Mouse (Mus musculus) cerebellum, postnatal 14 days (tissue): ENCODE data around the gene Spata13.

ENCODE experiments used
- DNase-seq, 2 experiments: peaks; one replicate each; pipeline ENCODE4 v3.0.0; 2021; ENCODE audit warnings: mixed read lengths in 2 of 2

Gene Spata13

DNA sequence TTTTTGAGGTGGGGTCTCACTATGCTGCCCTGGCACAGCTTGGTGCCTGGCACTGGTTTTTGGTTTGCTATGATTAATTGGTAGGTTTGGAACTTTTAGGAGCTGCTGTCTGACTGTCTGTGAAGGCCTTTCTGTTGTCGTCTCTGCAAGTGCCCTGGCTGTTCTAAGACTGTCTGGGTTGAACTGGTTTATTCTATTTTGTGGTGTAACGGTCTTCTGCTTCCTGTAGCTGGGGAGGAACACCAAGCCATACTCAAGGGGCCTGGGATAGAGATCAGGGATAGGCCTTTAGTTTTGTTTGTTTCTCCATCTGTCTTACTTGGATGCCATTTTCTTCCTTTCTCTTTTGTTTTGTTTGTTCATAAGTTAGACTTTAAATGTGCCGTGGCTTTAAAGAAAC, 88.1 kb downstream of the Spata13 start:
- DNase-seq, result no peak

DNA sequence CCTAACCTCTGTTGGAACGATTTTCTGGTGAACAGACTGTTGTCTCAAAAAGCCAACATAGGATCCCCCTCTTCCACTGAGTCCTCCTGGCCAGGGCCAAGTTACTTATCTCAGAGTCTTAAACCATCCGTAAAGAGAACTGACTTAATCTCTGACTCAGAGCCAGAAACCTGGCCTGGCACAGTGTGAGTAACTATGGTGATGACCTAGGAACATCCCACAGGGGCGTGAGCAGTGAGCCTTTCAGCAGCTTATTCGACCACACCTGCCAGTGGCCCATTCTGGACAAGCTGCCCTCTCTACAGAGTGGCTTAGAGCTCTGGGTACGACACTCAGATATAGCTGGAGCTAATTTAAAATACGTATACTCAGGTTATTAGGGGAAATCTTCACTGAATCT, 92.3 kb downstream of the Spata13 start:
- peak; percentile 86 to 87 for DNase-seq

DNA sequence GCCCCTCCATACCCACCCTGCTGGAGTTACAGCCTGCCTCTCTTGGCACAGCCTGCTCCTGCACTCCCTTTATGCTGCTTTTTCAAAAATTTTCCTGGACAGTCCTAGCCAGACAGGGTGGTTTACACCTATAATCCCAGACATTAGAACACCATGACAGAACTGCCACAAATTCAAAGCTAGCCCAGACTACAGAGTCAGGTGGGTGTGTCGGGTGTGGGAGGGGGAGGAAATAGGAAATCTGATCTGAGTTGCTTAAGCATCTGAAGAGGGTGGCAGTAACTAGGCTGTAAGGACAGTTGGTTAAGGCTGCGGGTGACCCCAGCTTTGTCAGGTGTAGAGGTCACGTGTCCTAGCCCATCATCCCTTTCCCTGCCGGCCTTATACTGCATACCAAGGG, 93.3 kb downstream of the Spata13 start:
- DNase-seq, result no peak

DNA sequence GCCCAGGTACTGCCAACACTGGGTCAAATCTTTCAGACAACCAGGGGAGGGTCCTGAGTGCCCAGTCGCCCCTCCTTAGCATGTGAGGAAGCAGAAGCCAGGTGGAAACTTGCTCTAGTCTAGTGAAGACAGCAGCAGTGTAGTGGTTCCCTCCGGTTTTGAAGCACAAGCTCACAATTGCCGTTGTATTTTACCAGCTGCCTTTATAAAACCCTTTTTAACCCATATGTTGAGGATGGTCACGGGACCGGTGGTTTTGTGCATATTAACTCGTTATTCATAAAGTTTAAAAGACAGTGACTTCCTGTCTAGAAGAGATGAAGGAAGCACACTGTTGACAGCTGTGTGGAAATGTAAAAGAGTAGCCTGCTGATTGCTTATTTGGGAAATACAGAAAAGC, 98.3 kb downstream of the Spata13 start:
- no peak for DNase-seq

DNA sequence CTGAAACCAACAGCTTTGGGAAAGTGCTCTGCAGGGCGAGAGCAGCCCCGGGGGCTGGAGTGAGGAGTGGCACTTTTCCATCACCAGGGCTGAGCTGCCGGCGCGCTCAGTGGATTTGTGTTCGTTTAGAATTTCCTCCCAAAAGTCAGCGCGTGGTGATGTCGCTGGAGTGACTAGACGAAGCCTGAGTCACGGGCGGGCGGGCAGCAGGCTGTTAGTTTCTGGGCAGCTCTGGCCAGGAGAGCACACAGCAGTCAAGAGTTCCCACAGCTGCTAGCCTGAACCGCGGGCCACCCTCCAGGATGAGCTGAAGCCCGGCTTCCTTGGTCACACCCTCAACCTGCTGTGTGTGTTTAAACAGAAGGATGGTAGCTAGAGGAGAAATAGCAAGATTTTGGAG, 99.0 kb downstream of the Spata13 start:
- DNase-seq, result peak; percentile 43 to 55

DNA sequence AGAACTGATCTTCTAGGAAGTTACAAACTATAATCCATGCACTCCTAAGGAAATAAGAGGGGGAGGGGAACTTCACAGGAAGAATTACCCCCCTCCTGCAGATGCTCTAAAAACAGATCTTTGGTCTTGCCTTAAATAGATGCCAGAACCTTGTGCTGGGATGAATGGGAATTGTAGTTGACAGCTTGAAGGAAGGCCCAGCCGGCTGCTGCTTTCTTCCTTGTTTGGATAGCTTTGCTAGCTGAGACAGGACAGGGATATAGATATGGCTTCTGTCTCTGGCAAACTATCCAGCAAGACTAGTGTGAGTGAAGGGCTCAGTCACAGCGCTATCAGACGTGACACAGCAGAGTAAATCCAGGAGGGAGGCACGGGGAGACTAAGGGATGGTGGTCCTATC, 99.9 kb downstream of the Spata13 start:
- no peak for DNase-seq

DNA sequence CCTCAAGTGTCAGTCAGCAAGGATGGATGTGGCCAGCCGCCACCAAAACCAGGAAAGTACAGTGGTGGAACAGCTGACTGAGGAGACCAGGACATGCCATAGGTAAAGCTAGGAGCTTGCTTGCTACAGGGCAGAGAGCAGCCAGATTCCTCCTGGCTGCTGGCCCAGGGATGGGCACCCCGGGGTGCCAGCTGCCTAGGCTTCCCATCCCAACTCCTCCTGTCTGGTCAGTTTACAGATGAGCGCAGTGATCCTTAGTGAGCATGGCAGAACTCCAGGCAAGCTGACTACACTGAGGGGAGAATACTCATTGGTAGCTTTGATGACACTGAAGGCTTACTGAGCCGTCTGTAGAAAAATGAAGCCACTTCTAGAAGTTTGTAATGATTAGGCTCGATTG, 101.4 kb downstream of the Spata13 start:
- peak; percentile 72 to 78 for DNase-seq

DNA sequence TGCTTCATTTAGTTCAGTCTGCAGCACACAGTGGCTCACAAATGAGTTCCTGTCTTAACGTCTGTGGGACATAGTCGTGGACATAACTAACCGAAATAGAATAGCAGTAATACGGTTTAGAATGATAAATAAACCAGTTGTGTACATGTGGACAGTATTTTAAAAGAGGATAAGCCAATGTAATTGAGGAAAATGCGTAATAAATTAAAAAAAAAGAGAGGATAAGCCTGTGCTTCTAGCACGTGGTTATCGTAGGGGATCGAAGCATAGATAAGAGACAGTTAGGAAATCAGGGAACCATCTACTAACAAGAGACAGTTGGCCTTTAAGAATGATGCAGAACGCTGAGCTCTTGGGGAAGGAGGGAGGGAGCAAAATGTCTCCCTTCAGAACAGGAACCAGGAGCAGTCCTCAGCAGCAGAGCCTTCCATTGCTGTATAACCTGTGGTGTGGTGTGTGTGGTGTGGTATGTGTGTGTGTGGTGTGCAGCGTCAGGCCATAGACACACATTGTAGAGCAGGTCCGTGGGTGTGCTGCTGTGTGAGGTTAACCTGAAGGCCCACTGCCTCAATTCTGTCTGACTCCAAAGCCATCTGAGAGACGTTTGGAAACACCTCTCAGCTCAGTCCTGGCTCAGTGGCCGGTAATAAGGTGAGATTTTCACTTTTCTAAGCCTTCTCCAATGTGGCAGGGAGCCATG, 102.2 kb downstream of the Spata13 start:
- DNase-seq, result no peak

DNA sequence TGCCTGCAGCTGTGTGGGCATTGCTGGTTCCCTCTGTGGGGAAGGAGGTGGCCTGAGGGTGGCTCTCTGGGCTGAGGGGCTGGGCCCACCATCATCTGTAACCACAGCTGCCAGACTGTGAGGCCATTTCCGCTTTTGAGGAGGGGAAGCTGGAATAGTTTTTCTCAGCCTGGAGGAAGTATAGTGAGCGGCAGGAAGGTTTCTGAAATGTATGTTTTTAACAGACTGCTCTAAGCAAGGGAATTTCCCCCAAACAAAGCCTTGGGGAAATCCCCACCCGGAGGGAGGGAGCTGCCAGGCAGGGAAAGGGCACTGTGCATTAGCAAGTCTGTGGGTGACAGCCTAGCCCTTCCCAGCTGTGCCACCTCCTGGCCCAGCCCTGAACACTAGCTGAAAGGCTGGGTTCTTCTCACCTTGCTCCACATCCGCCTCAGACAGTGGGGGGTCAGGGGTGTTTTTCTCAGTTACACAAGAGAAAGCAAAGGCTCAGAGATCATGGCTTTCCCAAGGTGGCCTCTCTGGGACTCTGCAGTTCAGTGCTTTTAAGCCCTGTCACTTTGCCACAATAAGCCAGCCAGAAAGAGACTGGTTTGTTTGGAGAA, 102.9 kb downstream of the Spata13 start:
- peak in 1 of 2 experiments; percentile 38 for DNase-seq

DNA sequence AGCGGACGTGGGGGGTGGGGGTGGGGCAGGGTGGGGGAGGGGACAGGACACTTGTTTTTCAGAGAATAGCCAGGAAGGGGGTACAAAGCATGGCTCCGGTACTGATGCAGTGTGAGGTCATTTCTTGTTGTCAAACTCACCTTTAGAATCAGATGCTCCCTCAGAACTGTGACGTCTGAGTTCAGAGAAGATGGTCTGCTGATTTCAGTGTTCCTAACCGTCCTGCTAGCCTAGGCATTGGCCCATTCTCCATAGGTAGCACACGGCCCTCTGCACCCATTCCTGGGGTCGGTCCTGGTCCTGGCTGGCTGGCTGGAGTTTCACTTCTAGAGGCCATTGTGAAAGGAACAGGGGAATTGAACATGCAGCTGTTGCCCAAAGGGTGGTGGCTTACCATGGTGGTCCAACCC, 103.4 kb downstream of the Spata13 start:
- DNase-seq, result no peak

DNA sequence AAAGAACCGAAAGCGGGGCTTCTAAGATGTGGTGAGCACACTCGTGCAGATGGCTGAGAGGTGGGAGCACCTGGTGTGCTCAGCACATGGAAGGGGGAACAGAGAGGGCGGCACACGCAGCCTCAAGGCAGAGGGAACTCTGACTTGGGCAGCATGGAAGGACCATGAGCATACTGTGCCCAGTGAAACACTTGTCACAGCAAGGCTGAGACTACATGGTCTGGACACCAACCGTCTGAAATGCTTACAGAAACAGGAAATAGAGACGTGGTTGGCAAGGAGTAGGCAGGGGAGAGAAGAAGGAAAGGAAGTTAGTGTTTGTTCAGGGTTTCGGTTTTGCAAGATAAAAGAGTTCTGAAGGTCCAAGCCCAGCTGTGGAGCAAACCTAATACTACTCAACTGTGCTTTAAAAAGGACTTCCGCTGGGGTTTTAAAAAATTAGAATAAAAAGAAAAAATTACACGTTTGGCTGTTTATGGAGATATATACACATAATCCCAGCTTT, 104.7 kb downstream of the Spata13 start:
- DNase-seq, result no peak

DNA sequence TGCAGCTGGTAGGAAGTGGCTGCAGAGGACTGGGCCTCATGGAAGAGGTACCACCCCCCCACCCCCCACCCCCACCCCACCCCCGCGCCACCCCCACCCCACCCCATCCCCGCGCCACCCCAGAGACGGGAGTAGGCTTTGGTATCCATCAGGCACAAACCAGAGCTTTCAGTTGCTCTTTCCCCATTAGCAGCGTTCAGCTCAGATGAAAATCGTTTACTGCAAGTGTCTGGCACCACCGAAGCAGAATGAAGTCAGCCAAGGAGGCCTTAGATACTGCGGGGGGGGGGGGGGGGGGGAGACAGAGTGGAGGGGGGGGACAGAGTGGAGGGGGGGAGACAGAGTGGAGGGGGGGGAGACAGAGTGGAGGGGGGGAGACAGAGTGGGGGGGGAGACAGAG, 105.4 kb downstream of the Spata13 start:
- no peak for DNase-seq

DNA sequence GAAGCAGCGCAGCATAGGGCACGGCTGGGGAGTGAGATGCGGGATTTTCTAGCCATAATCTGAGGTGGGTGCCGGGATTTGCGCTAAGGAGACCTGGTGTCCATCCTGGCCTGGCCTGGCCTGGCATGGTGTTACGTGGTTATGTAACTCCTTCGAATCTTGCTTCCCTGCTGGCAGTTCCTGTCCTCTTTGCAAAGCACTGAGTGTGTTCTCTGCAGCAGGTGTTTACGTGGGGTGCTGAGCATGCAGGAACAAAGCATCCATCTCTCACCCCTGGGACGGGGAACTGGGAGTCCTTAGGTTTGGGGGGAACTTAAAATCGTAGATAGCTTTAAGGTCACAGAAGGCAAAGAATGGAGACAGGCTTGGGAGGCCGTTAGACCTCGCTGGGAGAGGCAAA, 105.8 kb downstream of the Spata13 start:
- DNase-seq, result peak; percentile 35 to 51

DNA sequence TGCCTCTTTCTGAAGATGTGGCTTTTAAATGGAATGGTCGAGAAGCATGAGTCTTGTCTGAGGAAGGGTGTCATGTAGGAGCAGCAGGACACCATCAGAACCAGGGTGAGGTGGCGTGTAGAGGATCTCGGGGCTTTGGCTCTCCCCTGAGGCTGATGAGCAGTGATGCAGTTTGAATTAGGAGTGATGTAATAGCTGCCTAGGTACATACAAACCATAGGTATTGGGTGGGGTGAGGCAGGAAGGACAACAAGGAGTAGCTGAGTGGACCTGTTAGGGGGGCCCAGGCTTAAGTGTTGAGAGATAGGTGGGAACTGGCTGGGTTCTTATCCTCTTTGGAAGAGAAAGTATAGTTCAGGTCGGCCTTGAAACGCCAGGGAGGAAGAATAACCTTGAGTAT, 106.7 kb downstream of the Spata13 start:
- no peak for DNase-seq

DNA sequence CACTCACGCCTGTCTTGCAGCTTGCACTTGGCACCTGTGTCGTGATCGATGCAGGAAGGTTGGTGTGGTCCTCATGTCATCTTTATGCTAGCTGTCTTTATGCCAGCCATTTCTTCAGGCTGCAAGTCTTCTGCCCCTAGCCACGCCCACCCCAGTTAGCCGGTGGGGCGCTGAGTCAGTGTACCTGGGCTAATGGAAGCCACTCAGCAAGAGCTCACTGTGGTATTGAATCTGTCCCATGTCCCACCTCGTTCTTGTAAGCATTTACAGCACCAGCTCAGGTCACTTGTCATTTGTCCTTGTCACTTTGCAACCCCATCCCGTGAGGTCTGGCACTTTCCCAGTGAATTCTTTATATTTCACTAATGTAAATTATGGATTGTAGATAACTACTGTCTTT, 107.2 kb downstream of the Spata13 start:
- peak; percentile 55 to 65 for DNase-seq

DNA sequence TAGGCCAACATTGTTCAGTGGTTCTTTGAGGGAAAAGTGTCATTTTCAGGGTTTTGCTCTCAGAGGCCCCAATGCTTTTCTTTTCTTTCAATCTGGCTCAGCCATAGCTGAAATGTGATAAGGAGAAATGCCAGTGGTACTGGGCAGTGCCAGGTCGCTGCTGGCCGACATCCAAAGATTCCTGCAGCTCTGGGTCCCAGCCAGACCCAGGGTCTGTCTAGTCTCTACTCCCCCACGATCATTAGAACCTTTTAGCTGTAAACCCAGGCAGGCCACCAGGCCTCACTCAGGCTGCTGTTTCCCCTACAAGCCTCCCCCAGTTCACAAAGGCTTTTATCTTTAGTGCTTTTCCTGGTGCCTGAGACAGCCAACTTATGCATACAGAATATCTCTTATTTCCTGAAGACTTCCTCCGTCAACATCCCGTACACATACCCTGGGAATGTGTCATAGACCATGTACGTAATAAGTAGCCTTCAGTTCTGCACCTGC, 107.7 kb downstream of the Spata13 start:
- peak; percentile 96 for DNase-seq

DNA sequence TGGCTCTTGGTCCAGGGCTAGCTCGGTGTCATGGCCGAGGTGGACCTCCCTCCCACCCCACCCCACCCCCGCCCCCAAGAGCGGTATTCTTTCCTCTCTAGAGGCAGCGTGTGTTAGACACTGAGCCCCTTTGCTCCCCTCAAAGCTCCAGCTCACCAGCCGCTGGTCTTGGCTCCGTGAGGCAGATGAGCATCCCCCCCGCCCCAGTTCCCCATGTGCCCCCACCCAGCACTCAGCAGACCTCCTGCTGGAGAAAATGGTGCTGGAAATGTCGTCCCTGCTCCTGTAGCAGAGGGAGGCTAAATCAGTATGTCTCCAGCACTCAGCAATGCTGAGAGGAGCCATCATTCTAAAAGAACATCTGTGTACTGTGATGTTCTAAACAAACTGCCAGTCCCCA, 109.9 kb downstream of the Spata13 start:
- DNase-seq, result no peak

DNA sequence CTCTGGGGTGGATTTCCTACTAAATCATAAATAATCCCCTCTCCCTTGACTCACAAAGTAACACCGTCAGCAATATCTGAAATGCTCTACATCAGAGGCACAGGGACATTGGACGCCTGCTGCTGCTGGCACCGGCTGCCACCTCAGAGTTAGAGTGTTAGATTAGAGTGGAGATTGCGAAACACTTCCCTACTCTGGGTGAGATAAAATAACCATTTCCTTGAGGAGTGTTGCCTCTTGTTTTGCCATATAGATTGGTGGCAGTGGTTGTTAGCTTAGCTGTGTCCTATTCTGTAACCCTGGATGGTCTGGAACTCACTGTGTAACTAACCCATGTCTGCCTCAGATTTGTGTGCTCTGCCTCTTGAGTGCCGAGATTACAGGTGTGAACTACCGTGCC, 111.4 kb downstream of the Spata13 start:
- no peak for DNase-seq

DNA sequence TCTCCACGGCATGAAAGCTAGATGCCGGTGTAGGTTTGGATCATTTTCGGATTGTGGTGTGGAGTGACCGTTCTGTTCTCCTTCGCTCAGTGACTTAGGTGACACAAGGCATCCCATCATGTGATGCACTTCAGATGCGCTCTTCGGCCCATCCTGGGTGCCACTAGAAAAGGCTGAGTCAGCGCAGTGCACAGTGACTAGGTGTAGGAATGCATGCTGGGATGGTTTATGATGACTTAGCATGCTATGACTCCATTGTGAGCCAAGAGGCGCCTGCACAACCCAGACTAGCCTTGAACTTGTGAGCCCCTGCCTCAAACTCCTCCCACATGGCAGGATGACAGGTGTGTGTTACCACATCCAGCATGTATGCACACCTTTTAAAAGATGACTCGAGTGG, 112.3 kb downstream of the Spata13 start:
- no peak for DNase-seq

DNA sequence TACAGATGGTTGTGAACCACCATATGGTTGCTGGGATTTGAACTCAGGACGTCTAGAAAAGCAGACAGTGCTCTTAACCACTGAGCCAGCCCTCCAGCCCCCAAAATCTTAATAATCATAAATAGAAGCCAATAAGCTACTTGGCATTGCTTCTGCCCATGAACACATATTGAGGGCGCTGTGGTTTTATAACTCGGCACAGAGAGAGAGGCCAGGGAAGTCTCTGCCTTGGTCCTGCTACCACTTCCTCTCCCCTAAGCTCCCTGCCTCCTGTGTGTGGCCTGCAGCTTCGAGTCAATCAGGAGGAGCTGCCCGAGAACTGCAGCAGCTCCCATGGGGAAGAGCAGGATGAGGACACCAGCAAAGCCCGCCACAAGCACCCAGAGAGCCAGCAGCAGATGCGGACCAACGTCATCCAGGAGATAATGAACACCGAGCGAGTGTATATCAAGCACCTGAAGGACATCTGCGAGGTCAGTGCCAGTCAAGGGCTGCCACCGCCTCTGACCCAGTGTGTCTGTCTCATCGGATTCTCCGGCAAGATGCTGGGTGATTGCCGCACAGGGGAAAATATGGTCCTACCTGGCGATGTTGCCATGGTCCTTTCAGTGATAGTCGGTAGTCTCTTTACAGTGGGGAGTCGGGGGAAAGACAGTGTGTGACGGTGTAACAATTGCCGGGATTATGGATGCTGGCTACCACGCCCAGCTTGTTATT, 113.5 kb downstream of the Spata13 start:
- no peak for DNase-seq

DNA sequence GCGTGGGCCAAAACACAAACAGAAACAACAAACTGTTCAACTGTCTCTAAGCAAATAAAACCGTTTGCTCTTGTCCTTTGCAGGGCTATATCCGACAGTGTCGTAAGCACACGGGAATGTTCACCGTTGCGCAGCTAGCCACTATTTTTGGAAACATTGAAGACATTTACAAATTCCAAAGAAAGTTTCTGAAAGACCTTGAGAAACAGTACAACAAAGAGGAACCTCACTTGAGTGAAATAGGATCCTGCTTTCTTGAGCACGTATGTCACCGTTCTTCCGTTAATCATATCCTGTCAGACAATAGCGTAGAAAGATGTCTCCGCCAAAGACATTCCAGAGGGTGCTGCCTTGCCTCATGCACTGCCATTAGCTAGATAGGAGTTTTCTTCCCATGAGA, 116.1 kb downstream of the Spata13 start:
- DNase-seq, result no peak

DNA sequence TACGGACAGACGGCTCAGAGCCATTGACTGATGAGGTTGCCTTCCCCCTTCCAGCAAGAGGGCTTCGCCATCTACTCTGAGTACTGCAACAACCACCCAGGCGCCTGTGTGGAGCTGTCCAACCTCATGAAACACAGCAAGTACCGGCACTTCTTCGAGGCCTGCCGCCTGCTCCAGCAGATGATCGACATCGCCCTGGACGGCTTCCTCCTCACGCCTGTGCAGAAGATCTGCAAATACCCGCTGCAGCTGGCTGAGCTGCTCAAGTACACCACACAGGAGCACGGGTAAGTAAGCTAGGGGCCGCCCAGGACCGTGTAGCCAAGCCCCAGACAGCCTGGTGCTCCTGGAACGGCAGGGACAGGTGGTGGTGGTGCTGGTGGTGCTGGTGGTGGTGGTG, 117.8 kb downstream of the Spata13 start:
- DNase-seq, result no peak

DNA sequence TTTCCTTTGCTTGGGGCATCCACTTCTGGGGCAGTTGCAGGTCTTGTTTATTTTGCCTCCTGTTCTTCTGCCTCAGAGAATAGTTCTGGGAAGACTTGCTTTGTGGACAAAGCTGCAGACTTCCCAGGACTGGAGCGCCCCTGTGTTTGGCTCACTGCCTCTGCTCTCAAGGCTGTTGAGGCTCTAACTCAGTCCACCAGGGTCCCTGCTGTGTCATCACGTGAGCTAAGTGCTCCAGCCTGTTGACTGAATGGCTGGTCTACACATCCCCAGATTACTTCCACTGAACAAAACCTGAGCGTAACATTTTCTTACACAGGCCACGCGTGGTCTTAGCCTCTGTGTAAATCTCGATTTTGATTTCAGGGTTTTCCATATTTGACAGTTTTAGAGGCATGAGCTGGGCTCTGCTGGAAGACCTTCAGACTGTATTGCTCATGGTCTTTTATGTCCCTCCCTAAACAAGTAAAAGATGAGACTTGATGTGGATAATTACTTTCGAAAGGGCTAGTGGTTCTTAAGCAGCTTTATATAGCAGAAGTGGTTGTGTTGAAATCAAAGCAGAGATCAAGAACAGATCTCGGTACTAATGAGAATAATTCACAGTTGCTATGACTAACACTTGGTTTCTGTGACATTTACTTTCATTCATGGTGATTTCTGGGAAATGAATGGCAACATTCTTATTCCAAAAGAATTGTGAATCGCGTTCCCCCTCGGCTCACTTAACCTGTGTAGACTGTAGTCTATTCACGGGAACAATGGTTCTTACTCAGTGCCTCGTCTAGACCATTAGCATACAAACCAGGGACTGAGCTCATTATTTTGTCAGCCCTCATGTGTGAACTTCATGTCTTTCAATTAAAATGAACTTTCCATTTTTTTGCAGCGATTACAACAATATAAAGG, 119.3 kb downstream of the Spata13 start:
- DNase-seq, result peak; percentile 71 to 79
